Mouse (Mus musculus): ENCODE measurements around the gene Trappc4.

DNA sequence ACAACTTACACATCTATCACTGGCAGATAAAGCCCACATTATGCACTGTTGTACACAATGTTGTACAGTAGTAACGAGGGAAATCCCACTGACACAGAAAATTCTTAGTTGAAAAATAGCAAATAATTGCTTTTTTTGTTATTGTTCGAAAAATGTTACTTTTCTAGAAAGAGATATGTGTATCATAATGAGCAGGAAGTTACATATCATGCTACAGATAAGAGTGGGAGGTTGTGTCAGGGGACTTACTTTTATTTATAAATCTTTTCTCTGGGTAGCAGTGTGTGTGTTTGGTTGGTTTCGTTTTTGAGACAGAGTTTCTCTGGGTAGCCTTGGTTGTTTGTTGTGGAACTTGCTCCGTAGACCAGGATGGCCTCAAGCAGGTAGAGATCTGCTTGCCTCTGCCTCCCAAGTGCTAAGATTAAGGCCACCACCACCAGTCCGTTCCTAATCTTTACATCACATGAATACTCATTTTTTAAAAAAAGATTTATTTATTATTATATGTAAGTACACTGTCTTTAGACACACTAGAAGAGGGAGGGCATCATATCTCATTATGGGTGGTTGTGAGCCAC lies 29.2 kb downstream of the Trappc4 start:
- TF ChIP-seq CTCF (IDR thresholded peaks at IDR 0.05; ENCODE audit: borderline replicate concordance, insufficient read depth, low read length): no peak
- no peak; the same call in 1 of the 2 replicates for TF ChIP-seq POLR2A (IDR thresholded peaks at IDR 0.05; ENCODE audit: low read depth, low read length)
